Mouse (Mus musculus) forebrain, embryonic 12.5 days (tissue): Measurements from ENCODE around the gene Vmn2r85. TPM values are rescaled to one million over a fixed set of nuclear protein-coding genes. Genes with fewer than 3 reads are reported as not detected.
A peak's percentile ranks its signal among the peaks of the same experiment; 100 is the strongest.
"Not testable (repeated sequence)": the region's sequence is repeated elsewhere in the genome, so short reads cannot be mapped to it uniquely, and the experiment has no call there.

Experiments used
- ATAC-seq: fragments of 200-750 bp; cut with Nextera tagmentation; 2 replicates; pipeline ENCODE4 v1.8.0; 2017; ENCODE audit warnings: moderate TSS enrichment; ENCODE audit not compliant: low FRiP score
- H3K27ac ChIP-seq: fragments of 300-500 bp; sonication (generic); 2 replicates; pipeline ENCODE4 v1.5.1; 2016; ENCODE audit warnings: mild to moderate bottlenecking
- H3K27me3 ChIP-seq: fragments of 300-500 bp; sonication (generic); 2 replicates; pipeline ENCODE4 v1.6.1; 2016; ENCODE audit warnings: mild to moderate bottlenecking
- H3K36me3 ChIP-seq: fragments of 300-500 bp; sonication (generic); replicated peaks from 2 replicates; pipeline ENCODE4 v1.6.1; 2016; ENCODE audit warnings: mild to moderate bottlenecking
- H3K4me1 ChIP-seq: fragments of 300-500 bp; sonication (generic); 2 replicates; pipeline ENCODE4 v1.6.1; 2016
- H3K4me2 ChIP-seq: fragments of 300-500 bp; sonication (generic); 2 replicates; pipeline ENCODE4 v1.6.1; 2016; ENCODE audit warnings: mild to moderate bottlenecking, moderate library complexity
- H3K4me3 ChIP-seq: fragments of 300-500 bp; sonication (generic); replicated peaks from 2 replicates; pipeline ENCODE4 v1.5.1; 2016; ENCODE audit warnings: mild to moderate bottlenecking
- H3K9ac ChIP-seq: fragments of 300-500 bp; sonication (generic); 2 replicates; pipeline ENCODE4 v1.6.1; 2016; ENCODE audit warnings: mild to moderate bottlenecking
- H3K9me3 ChIP-seq: fragments of 300-500 bp; sonication (generic); 2 replicates; pipeline ENCODE4 v1.6.1; 2016
- WGBS: fragments of 180-500 bp; shearing (Covaris S2); methylation state at CpG from one replicate; pipeline ENCODE4 v1.1.7; 2016; 5-methylcytosine and 5-hydroxymethylcytosine counted together
- polyA plus RNA-seq: library from polyadenylated mRNA; unstranded; fragments of >200 nt; fragmentation: Nextera tagmentation; extraction: Ambion mirVana; gene quantifications from 2 replicates; pipeline ENCODE4 v1.2.1, GENCODE M21; 2016

The Vmn2r85 gene
- polyA plus RNA-seq, result not detected in 2 replicates

- H3K27me3 ChIP-seq, H3K9me3 ChIP-seq, H3K36me3 ChIP-seq, ATAC-seq, H3K4me2 ChIP-seq, H3K27ac ChIP-seq, H3K4me1 ChIP-seq, H3K9ac ChIP-seq, H3K4me3 ChIP-seq: not testable (repeated sequence)
Measured at GRCm38 (mm10) chr10:130429603-130430002, at the start of gene Vmn2r85. TSS of gene Vmn2r85 (minus strand) at chr10:130429703.

GRCm38 (mm10) chr10:130470311-130470760, 40.8 kb upstream of the Vmn2r85 start:
- H3K36me3 ChIP-seq, result no peaks in the 10 kb centered on the region
- peak; percentile 98 for ATAC-seq
- H3K27me3 ChIP-seq, result no peaks in the 10 kb centered on the region
- 4% methylated on average over 36 of the region's 36 CpGs for WGBS
- peak overlapping the region; percentile 54 for H3K9ac ChIP-seq
- H3K4me1 ChIP-seq, result no peaks in the 10 kb centered on the region
- H3K9me3 ChIP-seq, result no peaks in the 10 kb centered on the region
- H3K4me2 ChIP-seq, result peak overlapping the region; percentile 66
- H3K4me3 ChIP-seq, result peak overlapping the region; percentile 42
- no peak overlapping the region for H3K27ac ChIP-seq

GRCm38 (mm10) chr10:130455950-130456349, 26.4 kb upstream of the Vmn2r85 start, which contains the start of gene Vmn2r86:
TSS of gene Vmn2r86 (minus strand) at chr10:130456050.
- WGBS, result 89% methylated on average over 1 of the region's 1 CpGs

GRCm38 (mm10) chr10:130444776-130445175, 15.3 kb upstream of the Vmn2r85 start:
- Histone ChIP-seq H3K36me3 (no peaks in the 10 kb centered on the region), H3K4me2 (no peak overlapping the region), H3K4me1 (no peaks in the 10 kb centered on the region), H3K27ac (no peak overlapping the region), H3K9me3 (no peaks in the 10 kb centered on the region), H3K4me3 (no peak overlapping the region), H3K9ac (no peak overlapping the region), H3K27me3 (no peaks in the 10 kb centered on the region)
- WGBS, result 91% methylated on average over 21 of the region's 21 CpGs
- no peak for ATAC-seq

More at GRCm38 (mm10) chr10:130455950-130456349, 26.4 kb upstream of the Vmn2r85 start, which contains the start of gene Vmn2r86:
- not testable (repeated sequence) for H3K36me3 ChIP-seq, H3K9ac ChIP-seq, H3K4me2 ChIP-seq, H3K4me1 ChIP-seq, H3K4me3 ChIP-seq, H3K9me3 ChIP-seq, H3K27me3 ChIP-seq, H3K27ac ChIP-seq, ATAC-seq

- H3K4me3 ChIP-seq, H3K9me3 ChIP-seq, H3K4me1 ChIP-seq, H3K27ac ChIP-seq, H3K9ac ChIP-seq, ATAC-seq, H3K4me2 ChIP-seq, H3K27me3 ChIP-seq, H3K36me3 ChIP-seq: not testable (repeated sequence)
- 91% methylated on average over 11 of the region's 11 CpGs for WGBS
Measured at GRCm38 (mm10) chr10:130434185-130434898, 4.8 kb upstream of the Vmn2r85 start.

- WGBS, result 85% methylated on average over 2 of the region's 2 CpGs
- not testable (repeated sequence) for H3K9ac ChIP-seq, H3K36me3 ChIP-seq, ATAC-seq, H3K4me3 ChIP-seq, H3K27me3 ChIP-seq, H3K27ac ChIP-seq, H3K4me2 ChIP-seq, H3K4me1 ChIP-seq, H3K9me3 ChIP-seq
Measured at GRCm38 (mm10) chr10:130422368-130422767, 7.1 kb downstream of the Vmn2r85 start.

- Histone ChIP-seq H3K27me3 (no peaks in the 10 kb centered on the region), H3K4me1 (no peaks in the 10 kb centered on the region), H3K27ac (no peak overlapping the region), H3K9ac (no peak overlapping the region), H3K9me3 (no peaks in the 10 kb centered on the region), H3K4me3 (no peak overlapping the region), H3K4me2 (no peak overlapping the region), H3K36me3 (no peaks in the 10 kb centered on the region)
- 57% methylated on average over 3 of the region's 3 CpGs for WGBS
- no peak for ATAC-seq
Measured at GRCm38 (mm10) chr10:130420401-130420800, 9.1 kb downstream of the Vmn2r85 start.

- ATAC-seq, H3K4me3 ChIP-seq, H3K9ac ChIP-seq, H3K4me1 ChIP-seq, H3K9me3 ChIP-seq, H3K27ac ChIP-seq, H3K4me2 ChIP-seq, H3K36me3 ChIP-seq, H3K27me3 ChIP-seq: not testable (repeated sequence)
- 42% methylated on average over 2 of the region's 2 CpGs for WGBS
Measured at GRCm38 (mm10) chr10:130419954-130420353, 9.5 kb downstream of the Vmn2r85 start.

- not testable (repeated sequence) for H3K4me3 ChIP-seq, H3K9me3 ChIP-seq, H3K4me2 ChIP-seq, H3K4me1 ChIP-seq, H3K27me3 ChIP-seq, H3K9ac ChIP-seq, ATAC-seq, H3K27ac ChIP-seq, H3K36me3 ChIP-seq
Measured at GRCm38 (mm10) chr10:130416352-130416751, 13.2 kb downstream of the Vmn2r85 start.

- 71% methylated on average over 17 of the region's 35 CpGs for WGBS
- peak; percentile 75 for ATAC-seq
- H3K27ac ChIP-seq, result not testable (repeated sequence)
Measured at GRCm38 (mm10) chr10:130412167-130412698, 17.3 kb downstream of the Vmn2r85 start.

GRCm38 (mm10) chr10:130394232-130394631, 35.3 kb downstream of the Vmn2r85 start, which contains the start of gene Vmn2r84:
TSS of gene Vmn2r84 (minus strand) at chr10:130394332.
- H3K27me3 ChIP-seq, result no peaks in the 10 kb centered on the region
- H3K4me1 ChIP-seq, result no peaks in the 10 kb centered on the region
- no peak for ATAC-seq
- H3K36me3 ChIP-seq, result no peaks in the 10 kb centered on the region
- no peak within 1 kb of the TSS for H3K27ac ChIP-seq
- no peak within 1 kb of the TSS for H3K4me3 ChIP-seq
- H3K9me3 ChIP-seq, result no peaks in the 10 kb centered on the region
- H3K4me2 ChIP-seq, result no peak within 1 kb of the TSS
- no peak within 1 kb of the TSS for H3K9ac ChIP-seq

More at GRCm38 (mm10) chr10:130412167-130412698, 17.3 kb downstream of the Vmn2r85 start:
- not testable (repeated sequence) for H3K4me1 ChIP-seq, H3K9me3 ChIP-seq, H3K4me2 ChIP-seq, H3K27me3 ChIP-seq, H3K36me3 ChIP-seq, H3K4me3 ChIP-seq, H3K9ac ChIP-seq

- WGBS, result 88% methylated on average over 2 of the region's 2 CpGs
Measured at GRCm38 (mm10) chr10:130375145-130375544, 54.4 kb downstream of the Vmn2r85 start.

More at GRCm38 (mm10) chr10:130375145-130375544, 54.4 kb downstream of the Vmn2r85 start:
- Histone ChIP-seq H3K9me3 (no peaks in the 10 kb centered on the region), H3K4me1 (no peaks in the 10 kb centered on the region), H3K27me3 (no peaks in the 10 kb centered on the region), H3K9ac (no peak overlapping the region), H3K36me3 (no peaks in the 10 kb centered on the region), H3K27ac (no peak overlapping the region), H3K4me2 (no peak overlapping the region), H3K4me3 (no peak overlapping the region)
- no peak for ATAC-seq
